Mouse (Mus musculus) kidney, postnatal 14 days (tissue): Measurements from ENCODE around the gene Noto.
"Not testable (repeated sequence)": the region's sequence is repeated elsewhere in the genome, so short reads cannot be mapped to it uniquely, and the experiment has no call there.

Experiments
- DNase-seq: peaks from one replicate; pipeline ENCODE4 v3.0.0; 2022; ENCODE audit warnings: mixed read lengths

Noto gene

DNA sequence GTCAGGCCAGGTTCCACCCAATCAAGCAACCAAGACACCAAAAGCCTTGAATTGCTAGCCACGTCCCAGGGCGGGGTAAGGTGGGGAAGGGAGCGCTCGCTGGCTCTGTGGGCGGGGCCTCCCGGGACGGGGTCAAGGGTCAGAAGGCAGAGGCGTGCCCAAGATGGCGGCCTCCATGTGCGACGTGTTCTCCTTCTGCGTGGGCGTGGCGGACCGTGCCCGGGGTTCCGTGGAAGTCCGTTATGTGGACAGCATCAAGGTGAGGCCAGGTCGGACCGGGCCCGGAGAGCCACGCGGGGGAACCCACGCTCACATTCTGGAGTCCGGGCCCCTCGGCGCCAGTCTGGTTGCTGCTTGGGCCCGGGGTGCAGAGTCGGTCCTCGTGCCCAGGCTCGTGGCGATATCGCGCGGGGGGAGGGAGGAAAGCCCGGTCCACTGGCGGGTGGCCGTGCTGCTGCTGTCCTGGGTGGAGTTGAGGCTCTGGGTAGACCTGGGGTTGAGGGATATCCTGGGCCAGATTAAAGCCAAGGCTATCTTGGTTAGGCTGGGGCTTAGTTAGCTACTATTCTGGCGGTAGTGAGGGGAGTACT lies 8.3 kb downstream of the Noto start, which contains the start of gene Smyd5:
Gene Smyd5, plus strand, starts transcription at position 148 of the 590 bp plus-strand sequence.
- DNase-seq, result peak; percentile 89

DNA sequence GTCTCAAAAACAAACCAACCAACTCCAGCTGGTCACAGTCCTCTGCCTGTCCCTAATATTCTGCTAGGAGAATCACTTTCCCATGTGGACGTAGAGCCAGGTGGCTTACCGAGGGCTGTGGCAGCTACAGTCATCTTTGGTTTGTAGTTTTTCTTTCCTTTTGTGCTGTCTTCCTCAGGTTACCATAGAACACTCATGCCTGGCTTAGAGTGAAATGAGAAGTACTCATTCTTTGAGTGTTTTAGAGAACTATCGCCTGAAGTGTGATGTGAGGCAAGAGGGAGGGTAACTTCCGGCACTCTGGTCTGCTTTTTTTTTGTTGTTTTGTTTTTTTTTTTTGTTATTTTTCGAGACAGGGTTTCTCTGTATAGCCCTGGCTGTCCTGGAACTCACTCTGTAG lies 10.2 kb downstream of the Noto start:
- DNase-seq, result no peak

DNA sequence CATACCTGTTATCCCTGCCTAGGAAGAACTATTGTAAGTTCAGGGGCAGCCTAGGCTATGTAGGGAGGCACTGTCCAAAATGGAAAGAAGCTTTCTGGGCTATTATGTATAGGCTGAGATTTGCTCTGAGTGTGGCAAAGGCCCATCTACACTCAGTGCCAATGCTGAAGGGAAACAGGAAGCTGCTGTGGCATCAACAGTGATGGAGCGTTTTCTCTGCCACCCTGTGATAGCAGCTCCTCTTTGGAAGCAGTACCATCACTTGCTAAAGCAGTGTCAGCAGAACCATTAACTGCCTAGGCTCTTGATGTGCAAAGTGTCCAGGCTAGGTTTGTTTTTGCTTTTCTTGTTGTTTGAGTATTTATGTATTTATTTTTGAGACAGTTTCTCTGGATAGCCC lies 12.5 kb downstream of the Noto start:
- no peak for DNase-seq

DNA sequence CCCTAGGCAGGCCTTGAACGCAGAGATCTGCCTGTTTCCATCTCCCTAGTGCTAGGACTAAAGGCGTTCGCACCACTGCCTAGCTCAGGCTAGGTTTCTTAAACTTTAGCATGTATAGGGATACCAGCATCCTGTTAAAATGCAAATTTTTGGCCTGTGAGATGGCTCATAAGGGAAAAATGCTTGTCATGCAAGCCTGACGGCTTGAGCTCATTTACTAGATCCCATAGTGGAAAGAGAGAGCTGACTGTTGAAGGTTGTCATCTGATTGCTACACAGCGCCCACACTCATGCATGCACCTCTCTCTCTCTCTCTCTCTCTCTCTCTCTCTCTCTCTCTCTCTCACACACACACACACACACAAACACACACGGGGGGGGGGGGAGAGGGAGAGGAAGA lies 12.9 kb downstream of the Noto start:
- DNase-seq, result no peak

DNA sequence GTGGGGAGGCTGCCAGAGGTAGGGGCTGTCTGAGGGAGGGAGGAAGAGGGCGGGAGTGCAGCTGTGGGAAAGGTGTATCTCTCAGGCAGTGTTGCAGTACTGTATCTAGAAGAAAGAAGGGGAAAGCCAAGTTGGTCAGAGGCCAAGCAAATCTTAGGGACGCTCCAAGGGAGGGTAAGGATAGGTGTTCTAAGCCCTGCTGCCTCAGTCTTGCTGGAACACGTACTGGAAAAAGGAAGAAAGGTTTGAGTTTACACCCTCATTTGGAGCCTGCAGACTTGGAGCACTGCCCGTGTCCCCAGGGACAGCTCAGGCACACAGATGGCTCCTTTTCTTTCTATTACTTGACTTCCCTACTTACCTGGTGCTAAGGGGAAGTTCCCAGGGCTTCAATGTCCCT lies 17.5 kb downstream of the Noto start:
- no peak for DNase-seq

DNA sequence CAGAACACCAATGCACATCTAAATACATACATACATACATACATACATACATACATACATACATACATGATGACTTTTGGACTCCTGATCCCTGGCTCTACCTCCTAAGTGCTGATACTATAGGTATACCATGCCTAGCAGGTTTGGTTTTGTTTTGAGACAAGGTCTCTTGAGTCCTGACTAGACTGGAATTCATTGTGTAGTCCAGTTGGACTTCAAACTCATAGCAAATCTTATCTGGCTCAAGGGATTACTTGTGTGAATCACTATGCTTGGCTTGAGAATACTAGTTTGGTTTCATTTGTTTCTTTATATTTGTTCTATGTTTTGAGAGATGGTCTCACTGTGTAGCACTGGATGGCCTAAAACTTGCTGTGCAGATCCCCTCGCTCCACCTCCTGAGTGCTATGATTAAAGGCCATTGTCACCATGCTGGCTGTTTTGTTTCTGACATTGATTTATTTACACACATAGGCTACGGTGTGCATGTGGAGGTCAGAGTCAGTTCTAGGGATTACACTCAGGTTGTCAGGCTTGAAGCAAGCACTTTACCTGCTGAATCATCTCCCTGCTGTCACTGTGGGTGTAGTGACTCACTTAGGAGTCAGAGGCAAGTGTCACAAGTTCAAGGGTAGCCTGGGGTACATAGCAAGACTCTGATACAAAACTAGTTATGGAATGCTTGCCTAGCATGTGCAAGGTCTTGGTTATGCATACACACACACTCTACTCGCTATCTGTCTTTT lies 20.0 kb downstream of the Noto start:
- no peak for DNase-seq

DNA sequence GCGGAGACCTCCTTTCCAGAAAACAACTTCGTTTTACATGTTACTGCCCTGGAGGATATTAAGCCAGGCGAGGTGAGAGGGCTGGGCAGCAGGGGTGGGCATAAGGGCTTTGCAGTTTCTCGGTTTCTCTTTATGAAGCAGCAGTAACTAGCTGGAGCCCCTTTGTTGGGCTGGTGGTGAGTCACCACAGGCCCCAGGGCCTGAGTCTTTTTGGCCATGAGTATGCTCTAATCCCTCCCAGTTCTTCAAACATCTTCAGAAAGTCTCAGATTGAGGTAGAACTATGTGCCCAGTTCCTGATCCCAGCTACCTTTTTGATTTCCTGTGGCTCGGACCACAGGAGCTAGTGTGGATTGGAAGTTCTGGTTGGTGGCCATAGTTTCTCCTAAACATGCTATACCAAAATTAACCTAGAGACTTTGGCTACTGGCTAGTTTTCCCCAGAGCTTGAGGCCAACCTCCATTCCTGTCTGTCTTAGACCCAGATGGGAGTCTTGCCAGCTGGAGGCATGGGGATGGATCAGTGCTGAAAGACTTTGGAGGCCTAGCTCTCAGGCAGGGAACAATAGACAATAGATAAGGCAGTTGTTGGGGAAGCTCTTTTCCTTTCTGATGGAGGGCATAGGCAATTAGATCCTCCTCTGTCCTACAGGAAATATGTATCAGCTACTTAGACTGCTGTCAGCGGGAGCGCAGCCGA lies 20.7 kb downstream of the Noto start:
- DNase-seq, result no peak

DNA sequence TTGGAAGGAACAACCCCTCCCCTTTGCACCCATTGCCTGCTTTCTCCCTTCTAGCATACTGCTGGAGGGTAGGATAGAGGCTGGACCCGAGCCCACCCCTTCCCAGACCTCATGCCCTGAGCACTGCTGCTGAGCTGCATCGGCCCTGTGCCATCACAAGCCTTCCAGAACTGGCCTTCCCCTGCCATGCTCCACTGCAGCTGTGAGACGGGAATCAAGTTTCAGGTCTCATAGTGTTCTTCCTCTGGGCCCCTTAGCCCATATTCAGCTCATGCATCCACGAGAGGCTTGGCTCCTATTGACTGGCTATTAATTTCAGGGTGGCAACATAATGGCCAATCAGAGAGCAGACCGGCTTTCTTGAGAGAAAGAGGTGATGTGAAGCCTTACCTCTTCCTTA lies 21.6 kb downstream of the Noto start:
- DNase-seq, result no peak

DNA sequence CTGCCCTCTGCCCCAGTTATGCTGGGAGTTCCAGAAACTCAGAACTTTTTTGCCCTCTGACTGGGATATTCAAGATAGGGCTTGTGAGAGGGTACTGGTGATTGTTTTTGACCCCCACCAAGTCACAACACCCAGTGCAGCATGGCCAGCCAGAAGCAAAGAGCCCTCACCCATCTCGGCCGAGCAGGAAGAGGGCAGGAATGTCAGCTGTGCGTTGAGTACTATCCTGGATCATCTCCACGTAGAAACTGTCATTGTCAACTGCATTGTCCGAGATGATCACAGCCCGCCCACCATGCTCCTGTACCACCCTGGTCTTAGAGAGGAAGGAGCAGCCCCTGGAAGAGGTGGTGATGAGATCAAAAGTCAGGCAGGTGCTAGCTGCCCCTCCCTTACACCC lies 23.7 kb downstream of the Noto start:
- no peak for DNase-seq

DNA sequence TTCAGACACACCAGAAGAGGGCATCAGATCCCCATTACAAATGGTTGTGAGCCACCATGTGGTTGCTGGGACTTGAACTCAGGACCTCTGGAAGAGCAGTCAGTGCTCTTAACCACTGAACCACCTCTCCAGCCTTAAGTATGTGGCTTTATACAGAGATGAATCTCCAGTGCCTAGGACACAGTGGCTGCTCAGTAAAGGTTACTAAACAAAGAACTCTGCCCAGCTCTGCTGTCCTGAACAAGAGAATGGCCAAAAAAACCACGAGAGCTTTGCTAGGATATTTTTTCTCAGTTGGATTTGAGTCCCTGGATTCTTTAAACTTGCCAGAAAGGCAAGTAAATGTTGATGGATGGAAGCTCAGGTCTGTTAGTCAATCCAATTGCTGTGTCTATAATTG lies 26.5 kb downstream of the Noto start:
- DNase-seq, result not testable (repeated sequence)

DNA sequence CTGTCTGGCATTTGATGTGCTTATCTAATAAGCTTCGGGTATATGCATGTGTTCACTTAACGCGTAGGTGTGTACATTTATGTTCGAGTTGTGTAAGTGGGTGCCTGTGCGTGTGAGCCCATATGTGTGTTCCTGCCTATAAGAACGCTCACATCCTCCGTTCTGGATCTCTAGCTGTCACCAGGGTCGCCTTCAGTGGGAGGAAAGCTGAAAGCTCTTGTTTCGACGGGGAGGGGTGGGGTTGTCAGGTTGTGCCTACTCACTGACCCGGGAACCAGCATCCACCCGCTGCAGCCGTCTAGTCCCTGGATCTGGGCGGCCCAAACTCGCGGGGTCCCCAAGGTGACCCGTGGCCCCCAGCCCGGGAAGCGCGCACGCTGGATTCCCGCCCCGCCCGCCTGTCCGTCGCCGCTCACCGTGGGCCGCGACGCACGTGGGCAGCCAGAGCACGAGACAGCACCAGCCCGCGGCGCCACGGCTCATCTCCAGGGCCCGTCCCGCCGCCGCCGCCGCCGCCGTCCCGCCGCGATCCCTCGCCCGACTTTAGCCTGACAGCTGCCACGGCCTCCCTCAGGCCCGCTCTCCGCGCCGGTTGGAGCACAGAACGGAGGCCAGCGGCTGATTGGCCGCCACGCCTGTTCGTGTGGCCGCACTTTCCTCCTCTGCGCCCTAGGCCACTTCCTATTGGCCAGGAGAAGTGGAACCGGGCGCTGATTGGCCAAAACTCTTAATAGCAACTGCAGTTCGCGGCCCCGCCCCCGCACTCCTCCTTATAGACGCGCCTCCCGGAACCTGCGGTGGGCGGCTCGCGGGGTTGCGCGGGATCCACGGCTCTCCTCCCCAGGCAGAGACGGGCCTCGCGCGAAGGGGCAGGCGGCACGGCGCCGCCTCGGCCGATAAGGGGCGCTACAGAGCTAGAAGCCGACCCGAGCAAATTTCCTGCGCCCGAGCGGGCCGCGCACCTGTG lies 27.3 kb downstream of the Noto start, which contains the start of gene Cct7:
Gene Cct7, plus strand, starts transcription at position 818 of the 967 bp plus-strand sequence.
- DNase-seq, result peak; percentile 99

DNA sequence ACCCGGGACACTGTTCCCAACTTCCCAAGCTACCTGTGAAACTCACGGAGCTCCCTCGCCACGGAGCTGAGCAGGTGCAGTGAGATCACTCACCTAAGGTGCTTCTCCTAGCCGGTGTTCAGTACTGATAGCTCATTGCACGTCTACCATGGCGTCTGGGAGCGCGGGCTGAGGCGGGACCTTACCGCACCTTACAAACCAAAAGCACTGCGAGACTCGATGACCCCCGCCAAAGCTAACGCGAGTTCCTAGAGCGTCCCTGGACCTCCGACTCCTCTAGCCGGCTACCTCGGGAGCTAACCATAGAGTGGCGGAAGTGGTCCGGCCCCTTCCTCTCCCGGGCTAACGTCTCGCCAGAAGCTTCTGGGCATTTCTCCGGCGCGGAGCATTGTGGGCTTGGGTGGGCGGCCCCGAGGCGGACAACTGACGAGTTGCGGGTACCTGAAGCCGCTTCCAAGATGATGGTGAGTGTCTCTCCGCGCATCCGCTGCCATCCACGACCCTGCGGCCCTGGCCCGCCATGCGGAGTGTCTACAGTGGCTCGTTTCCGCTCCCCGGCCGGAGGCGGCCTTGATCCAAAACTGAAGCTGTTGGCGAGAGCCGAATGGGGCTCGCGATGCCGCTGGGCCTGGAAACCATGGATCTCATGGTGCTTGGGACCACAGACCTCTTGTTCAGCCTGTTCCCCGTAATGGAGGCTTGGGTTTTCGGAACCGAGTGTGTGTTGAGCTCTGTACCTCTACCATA lies 28.2 kb downstream of the Noto start, which contains the start of gene Pradc1:
Gene Pradc1, minus strand, starts transcription at position 307 of the 747 bp plus-strand sequence.
- peak; percentile 99 for DNase-seq

DNA sequence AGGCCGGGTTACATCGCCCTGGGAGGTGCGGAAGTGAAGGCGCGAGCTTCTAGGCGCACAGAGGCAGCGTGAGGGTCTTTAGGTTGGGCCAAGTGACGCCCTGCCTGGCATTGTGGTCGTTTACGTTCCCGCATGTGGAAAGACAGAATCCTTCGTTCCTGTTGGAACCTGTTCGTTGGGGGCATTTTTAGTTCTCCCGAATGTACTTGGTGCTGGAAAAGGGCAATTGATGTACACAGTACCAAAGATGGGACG lies 28.7 kb downstream of the Noto start:
- DNase-seq, result no peak

DNA sequence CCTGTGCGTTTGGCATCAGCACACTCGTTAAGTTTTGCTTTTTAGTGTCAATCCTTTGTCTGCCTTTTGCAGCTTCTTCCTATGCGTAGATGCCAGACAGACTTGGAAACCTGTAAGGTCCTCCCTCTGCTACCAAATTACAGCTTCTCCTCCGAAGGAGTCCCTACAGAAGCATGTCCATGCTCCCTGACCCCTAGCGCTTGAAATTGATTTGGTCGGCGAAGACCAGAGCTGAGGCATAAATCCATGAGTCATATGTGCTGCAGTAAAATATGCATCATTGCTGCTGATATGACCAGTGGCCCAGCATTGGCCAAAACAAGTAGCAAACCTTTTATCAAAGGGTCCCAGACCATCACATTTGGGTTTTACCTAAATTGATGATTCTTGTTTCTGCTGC lies 29.1 kb downstream of the Noto start:
- DNase-seq, result no peak

DNA sequence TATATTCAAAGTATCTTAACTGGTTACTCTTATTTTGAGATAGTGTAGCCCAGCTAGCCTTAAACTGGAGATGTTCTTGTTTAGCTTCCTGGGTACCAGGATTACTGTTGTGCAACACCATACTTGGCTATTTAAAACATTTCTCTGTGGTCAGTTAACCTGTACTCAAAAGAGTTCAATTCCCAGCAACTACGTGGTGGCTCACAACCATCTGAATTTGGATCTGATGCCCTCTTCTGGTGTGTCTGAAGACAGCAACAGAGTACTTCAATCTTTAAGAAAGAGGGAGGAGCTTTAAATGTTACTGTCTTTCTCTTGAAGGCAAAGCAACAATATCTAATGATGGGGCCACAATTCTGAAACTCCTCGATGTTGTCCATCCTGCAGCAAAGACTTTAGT lies 35.9 kb downstream of the Noto start:
- DNase-seq, result no peak

DNA sequence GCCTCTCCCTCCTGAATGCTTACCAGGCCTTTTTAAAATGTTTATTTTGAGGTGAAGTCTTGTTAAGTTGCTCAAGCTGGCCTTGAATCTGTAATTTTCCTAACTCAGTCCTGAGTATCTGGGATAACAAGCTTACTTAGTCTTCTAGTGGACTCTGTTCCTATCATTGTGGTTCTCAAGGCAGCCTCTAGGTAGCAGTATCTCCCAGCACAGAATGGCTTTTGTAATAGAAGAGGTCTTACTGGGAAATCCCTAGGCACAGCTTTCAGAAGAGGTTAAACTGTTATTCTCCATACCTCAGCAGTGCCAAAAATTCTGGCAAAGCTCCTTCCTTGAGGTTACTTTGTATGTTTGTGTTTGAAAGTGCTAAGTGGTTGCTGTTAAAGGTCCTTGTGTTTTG lies 41.7 kb downstream of the Noto start:
- DNase-seq, result no peak

DNA sequence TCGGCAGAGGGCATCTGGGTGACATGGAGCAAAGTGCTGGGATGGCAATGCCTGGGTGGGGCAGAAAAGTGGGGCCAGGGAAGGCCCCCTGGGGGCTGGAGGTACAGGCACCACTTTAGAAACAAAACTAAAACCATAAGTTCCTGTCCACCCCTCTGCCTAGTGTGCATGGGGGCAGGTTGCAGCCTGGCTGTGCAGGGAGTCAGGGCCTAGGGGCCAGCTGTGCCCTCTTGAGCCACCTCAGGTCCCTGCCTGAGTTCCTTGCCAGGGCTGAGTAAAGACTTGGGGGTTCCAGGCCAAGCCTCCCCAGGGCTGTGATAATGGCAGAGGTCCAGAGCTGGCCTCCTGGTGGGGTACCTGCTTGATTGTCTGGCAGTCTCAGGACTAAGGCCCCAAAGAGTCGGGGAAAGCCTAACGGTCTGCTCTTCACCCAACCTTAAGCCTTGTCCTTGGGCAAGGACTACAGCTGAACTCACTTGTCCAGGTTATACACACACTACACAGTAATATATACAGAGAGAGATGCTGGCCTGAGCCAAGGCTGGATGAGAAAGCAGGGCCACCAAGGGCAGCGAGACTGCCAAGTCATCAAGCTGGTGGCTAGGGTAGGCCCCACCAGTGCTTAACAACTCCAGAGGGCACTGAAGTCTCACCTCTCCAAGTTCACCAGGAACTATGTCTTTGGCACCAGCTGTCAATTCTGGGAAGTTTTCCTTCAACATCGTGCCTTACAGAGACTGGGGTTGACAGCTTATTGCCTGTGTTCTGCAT lies 46.2 kb downstream of the Noto start:
- no peak for DNase-seq

DNA sequence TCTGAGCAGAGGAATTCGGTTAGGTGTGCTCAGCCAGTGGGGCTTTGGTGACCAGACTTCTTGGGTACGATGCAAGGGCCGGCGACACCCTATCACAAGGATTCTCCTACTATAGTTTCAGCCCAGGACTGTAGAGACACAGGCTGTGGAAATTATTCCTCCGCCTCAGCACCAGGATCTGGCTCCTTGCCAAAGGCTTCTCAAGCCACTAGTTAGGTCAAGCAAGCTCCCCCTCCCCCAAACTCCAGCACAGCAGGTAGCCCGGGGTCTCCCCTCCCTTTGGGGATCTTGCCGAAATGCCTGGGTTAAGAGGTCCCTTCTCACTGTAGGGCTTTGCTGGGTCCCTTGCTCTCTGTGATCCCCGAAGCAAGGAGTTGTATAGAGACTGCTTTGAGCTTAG lies 48.3 kb downstream of the Noto start:
- no peak for DNase-seq

DNA sequence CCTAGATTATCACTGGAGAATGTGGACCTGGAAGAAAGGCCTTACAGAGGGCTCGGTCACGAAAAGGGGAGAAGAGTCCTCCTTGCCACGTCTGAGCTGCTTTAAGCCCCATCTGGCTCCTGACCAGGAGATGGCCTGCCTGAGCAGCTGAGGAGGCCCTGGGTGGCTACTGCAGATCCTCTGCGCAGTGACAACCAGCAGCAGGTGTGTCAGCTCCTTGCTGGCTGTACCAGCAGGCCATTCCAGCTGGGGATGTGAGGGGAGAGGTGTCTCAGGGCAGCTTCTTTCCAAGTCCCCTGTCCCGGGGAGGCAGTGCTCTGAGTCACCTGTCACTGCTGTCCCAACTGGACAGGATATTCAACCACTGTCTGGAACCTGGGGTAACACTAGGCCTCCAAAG lies 48.9 kb downstream of the Noto start:
- no peak for DNase-seq

DNA sequence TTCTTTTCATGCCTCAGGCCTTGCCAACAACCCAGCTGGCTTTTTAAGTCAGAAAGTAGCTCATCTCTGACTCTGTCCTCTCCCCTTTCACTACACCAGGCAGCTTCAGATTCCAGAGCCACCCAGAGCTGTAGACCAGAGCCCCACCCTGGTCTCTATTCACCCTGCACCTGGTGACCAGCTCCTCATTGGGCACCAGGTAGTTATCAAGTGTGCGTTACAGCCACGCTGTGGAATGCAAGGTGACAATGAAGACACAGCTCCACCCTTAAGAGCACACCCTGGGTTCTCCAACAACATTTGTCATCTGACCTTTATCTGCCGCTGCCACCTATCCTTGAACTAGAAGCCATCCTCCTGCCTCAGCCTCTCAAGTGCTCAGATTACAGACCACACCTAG lies 51.9 kb downstream of the Noto start:
- DNase-seq, result no peak

DNA sequence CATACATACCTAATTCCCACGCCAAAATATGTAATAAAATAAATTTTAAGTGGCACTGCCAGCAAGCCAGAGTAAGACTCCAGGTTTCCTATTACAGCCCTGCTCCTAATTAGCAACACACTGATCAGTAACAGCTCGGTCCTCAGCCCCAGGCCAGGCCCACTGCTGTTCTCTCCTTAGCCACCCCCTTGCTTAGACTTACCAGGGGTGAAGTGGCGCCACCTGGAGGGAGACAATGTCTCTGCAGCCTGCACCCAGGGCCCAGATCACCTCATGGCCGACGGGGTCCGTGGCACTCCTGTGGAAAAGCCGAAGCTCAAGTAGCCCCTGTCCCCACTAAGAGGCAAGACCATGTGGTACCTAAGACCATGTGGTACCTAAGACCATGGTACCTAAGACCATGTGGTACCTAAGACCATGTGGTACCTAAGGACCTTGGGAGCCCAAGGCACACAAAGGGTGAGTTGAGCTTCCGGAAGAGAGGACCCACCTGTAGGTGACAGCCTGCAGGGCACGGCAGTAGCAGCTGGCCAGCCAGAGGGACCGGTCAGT lies 53.8 kb downstream of the Noto start:
- DNase-seq, result no peak
